Mouse (Mus musculus) heart, adult 2 months (tissue): ENCODE measurements around the gene Smim22.
A peak's percentile ranks its signal among the peaks of the same experiment; 100 is the strongest.

Source experiments
- CTCF ChIP-seq: fragments of 200-600 bp; IDR thresholded peaks from 2 replicates; pipeline ENCODE4 v1.8.1; 2022; ENCODE audit warnings: antibody characterized with exemption, mild to moderate bottlenecking, moderate library complexity
- EP300 ChIP-seq: fragments of 200-500 bp; IDR thresholded peaks from 2 replicates; pipeline ENCODE4 v1.6.1; 2011; ENCODE audit warnings: low read depth, low read length, control low read depth; ENCODE audit not compliant: insufficient read depth
- POLR2A ChIP-seq: fragments of 200-500 bp; IDR thresholded peaks from 2 replicates; pipeline ENCODE4 v1.6.1; 2011; ENCODE audit warnings: mild to moderate bottlenecking, low read depth, low read length, control low read depth; ENCODE audit not compliant: insufficient read depth

GRCm38 (mm10) chr16:4963797-4964709 lies 43.0 kb upstream of the Smim22 start, which contains the start of gene Anks3:
- TF ChIP-seq CTCF (0 out of 2 replicates have a peak, but pooled peaks have one; percentile 2), POLR2A (peak; percentile 67), EP300 (peak; percentile 56; the same call in 1 of the 2 replicates)
